Mouse (Mus musculus) gastrocnemius, postnatal 36 days (tissue): Measurements from ENCODE around the gene Eif2b4. TPM values are rescaled to one million over a fixed set of nuclear protein-coding genes. Genes with fewer than 3 reads are reported as not detected.
"Not testable (repeated sequence)": the region's sequence is repeated elsewhere in the genome, so short reads cannot be mapped to it uniquely, and the experiment has no call there.

ENCODE experiments used
- DNase-seq, 2 experiments: peaks; one replicate each; pipeline ENCODE4 v3.0.0; 2022
- intact Hi-C: fragments of 180-260 bp; cut with DNase I; formaldehyde crosslinking; loops from one replicate; pipeline ENCODE4 v1.15.1; 2025
- long read RNA-seq, 2 experiments: library from polyadenylated mRNA; stranded (forward); transcript quantifications; one replicate each; pipeline ENCODE4 v2.0.0; 2021
- total RNA-seq, 2 experiments: library from RNA; stranded (reverse); gene quantifications; 2 replicates each; pipeline ENCODE4 v1.2.3; 2021

Gene Eif2b4
- 10 to 100 TPM; 44.1 to 52.9 TPM for total RNA-seq
- long read RNA-seq, experiment 1, transcript Eif2b4-201 (13 exons, 2,025 nt), result major isoform, 36 of 61 reads
- long read RNA-seq, experiment 1, transcript Eif2b4-202 (12 exons, 1,966 nt), result minor isoform, 12 of 61 reads
- long read RNA-seq, experiment 1, partial matches to known transcripts, result 12 of 61 reads
- long read RNA-seq, experiment 1, other reads (novel, unspliced or antisense), result 0 of 61 reads
- long read RNA-seq, experiment 2, transcript Eif2b4-202 (12 exons, 1,966 nt), result minor isoform, 11 of 68 reads
- long read RNA-seq, experiment 2, transcript Eif2b4-201 (13 exons, 2,025 nt), result major isoform, 45 of 68 reads
- long read RNA-seq, experiment 2, partial matches to known transcripts, result 9 of 68 reads
- long read RNA-seq, experiment 2, other reads (novel, unspliced or antisense), result 2 of 68 reads

GRCm38 (mm10) chr5:31192939-31193630, at the start of gene Eif2b4, which contains the start of gene Snx17:
Gene Eif2b4, minus strand, starts transcription at chr5:31193430.
Gene Snx17, plus strand, starts transcription at chr5:31193227.
- peak; percentile 98 for DNase-seq
- intact Hi-C loops, result no loop called here

- DNase-seq, result no peak
- intact Hi-C loops, result loop anchor here (5.0 kb wide), 1 partner anchor 45 kb away; no protein-coding TSS in a partner anchor
Measured at GRCm38 (mm10) chr5:31242191-31242590, 49.0 kb upstream of the Eif2b4 start.

- no peak for DNase-seq
- intact Hi-C loops, result loop anchor here (2.0 to 5.0 kb wide), 2 partner anchors 21 to 46 kb away; partner anchors contain the start of gene Ppm1g
Measured at GRCm38 (mm10) chr5:31241522-31242034, 48.3 kb upstream of the Eif2b4 start.

GRCm38 (mm10) chr5:31240637-31241521, 47.6 kb upstream of the Eif2b4 start, which contains the start of the genes Nrbp1 and Gm9970:
Gene Nrbp1, plus strand, starts transcription at chr5:31240864.
Gene Gm9970, minus strand, starts transcription at chr5:31241232.
- DNase-seq, result peak; percentile 93 to 95
- intact Hi-C loops, result loop anchor here (2.0 to 5.0 kb wide), 2 partner anchors 20 to 46 kb away; partner anchors contain the start of gene Ppm1g

GRCm38 (mm10) chr5:31226641-31227040, 33.4 kb upstream of the Eif2b4 start:
- intact Hi-C loops, result no loop called here
- no peak for DNase-seq

- no peak for DNase-seq
- intact Hi-C loops, result no loop called here
Measured at GRCm38 (mm10) chr5:31222696-31223095, 29.5 kb upstream of the Eif2b4 start.

GRCm38 (mm10) chr5:31221304-31221945, 28.2 kb upstream of the Eif2b4 start:
- DNase-seq, result no peak
- intact Hi-C loops, result loop anchor here (2.0 kb wide), 1 partner anchor 19 kb away; the partner anchor contains the start of genes Gm9970 and Nrbp1

GRCm38 (mm10) chr5:31220448-31221303, 27.4 kb upstream of the Eif2b4 start, which contains the start of gene Ppm1g:
Gene Ppm1g, minus strand, starts transcription at chr5:31220687.
- DNase-seq, result peak; percentile 96 to 99
- intact Hi-C loops, result loop anchor here (2.0 kb wide), 1 partner anchor 20 kb away; the partner anchor contains the start of genes Gm9970 and Nrbp1

GRCm38 (mm10) chr5:31219911-31220447, 26.7 kb upstream of the Eif2b4 start:
- DNase-seq, result no peak
- intact Hi-C loops, result loop anchor here (2.0 to 5.0 kb wide), 2 partner anchors 21 to 107 kb away; partner anchors contain the start of genes Gm9970 and Nrbp1

- no peak for DNase-seq
- intact Hi-C loops, result loop anchor here (5.0 kb wide), 1 partner anchor 108 kb away; no protein-coding TSS in a partner anchor
Measured at GRCm38 (mm10) chr5:31219474-31219873, 26.2 kb upstream of the Eif2b4 start.

GRCm38 (mm10) chr5:31219070-31219469, 25.8 kb upstream of the Eif2b4 start:
- intact Hi-C loops, result loop anchor here (5.0 kb wide), 1 partner anchor 108 kb away; no protein-coding TSS in a partner anchor
- no peak for DNase-seq

- intact Hi-C loops, result loop anchor here (5.0 kb wide), 1 partner anchor 109 kb away; no protein-coding TSS in a partner anchor
- no peak for DNase-seq
Measured at GRCm38 (mm10) chr5:31218294-31218693, 25.1 kb upstream of the Eif2b4 start.

- DNase-seq, result not testable (repeated sequence)
- intact Hi-C loops, result loop anchor here (5.0 kb wide), 1 partner anchor 111 kb away; no protein-coding TSS in a partner anchor
Measured at GRCm38 (mm10) chr5:31216554-31216953, 23.3 kb upstream of the Eif2b4 start.

- no peak for DNase-seq
- intact Hi-C loops, result no loop called here
Measured at GRCm38 (mm10) chr5:31204421-31204820, 11.2 kb upstream of the Eif2b4 start.

- DNase-seq, result no peak
- intact Hi-C loops, result no loop called here
Measured at GRCm38 (mm10) chr5:31203866-31204265, 10.6 kb upstream of the Eif2b4 start.

GRCm38 (mm10) chr5:31202933-31203332, 9.7 kb upstream of the Eif2b4 start:
- DNase-seq, result no peak
- intact Hi-C loops, result no loop called here

- intact Hi-C loops, result no loop called here
- DNase-seq, result peak; percentile 90 to 91
Measured at GRCm38 (mm10) chr5:31201742-31202590, 8.7 kb upstream of the Eif2b4 start, which contains the start of gene Zfp513. Gene Zfp513, minus strand, starts transcription at chr5:31202303.
